Comparison of ENCODE assay signal across 27 mouse cellular contexts in genomic region chr15:12318451-12318850, GRCm38 (mm10). TPM values are rescaled to one million over a fixed set of nuclear protein-coding genes. Genes with fewer than 3 reads are reported as not detected.
"Had no signal": no experiment of that assay in that cellular context is flagged by ENCODE, and none has a peak within 500 bp of the region (broad histone marks: within the 10 kb centered on the region; RNA-seq: fewer than 3 reads in every experiment).

No protein-coding gene starts in this region.

- H3K27me3 ChIP-seq: heart, embryonic 12.5 days; kidney, embryonic 15.5 days had no signal

- DNase-seq: gastrocnemius, postnatal 14 days; gastrocnemius, postnatal 36 days; heart, postnatal 10 days; heart, postnatal 36 days; kidney, adult 11 months; kidney, adult 2 months; kidney, adult 9 months; kidney, postnatal 14 days; kidney, postnatal 36 days; layer of hippocampus, adult 9-11 months; layer of hippocampus, postnatal 36 days; left cerebral cortex, postnatal 4 days had no signal

- H3K36me3 ChIP-seq: heart, embryonic 10.5 days; heart, embryonic 12.5 days; hindbrain, embryonic 13.5 days; hindbrain, embryonic 15.5 days; kidney, embryonic 15.5 days; limb, embryonic 13.5 days; limb, embryonic 15.5 days had no signal

- ATAC-seq: hindbrain, postnatal 0 days; intestine, embryonic 16.5 days had no signal

- H3K9ac ChIP-seq: heart, embryonic 12.5 days; hindbrain, embryonic 13.5 days; hindbrain, embryonic 15.5 days; kidney, embryonic 15.5 days; limb, embryonic 13.5 days; limb, embryonic 15.5 days; liver, embryonic 14.5 days had no signal

- H3K4me1 ChIP-seq: limb, embryonic 15.5 days had no signal

- H3K9me3 ChIP-seq: heart, embryonic 10.5 days; heart, embryonic 12.5 days; hindbrain, embryonic 13.5 days; hindbrain, embryonic 15.5 days; kidney, embryonic 15.5 days; limb, embryonic 13.5 days; limb, embryonic 15.5 days had no signal

- H3K4me2 ChIP-seq: heart, embryonic 12.5 days; hindbrain, embryonic 13.5 days; hindbrain, embryonic 15.5 days; kidney, embryonic 15.5 days; limb, embryonic 13.5 days; limb, embryonic 15.5 days had no signal

- H3K27ac ChIP-seq: heart, embryonic 10.5 days; hindbrain, embryonic 13.5 days; hindbrain, embryonic 15.5 days; hindbrain, postnatal 0 days; kidney, embryonic 15.5 days; kidney, postnatal 0 days; limb, embryonic 13.5 days; limb, embryonic 15.5 days; liver, embryonic 14.5 days had no signal

- H3K4me3 ChIP-seq: heart, embryonic 10.5 days; heart, embryonic 12.5 days; hindbrain, embryonic 13.5 days; hindbrain, embryonic 15.5 days; kidney, embryonic 15.5 days; limb, embryonic 13.5 days; limb, embryonic 15.5 days had no signal

RNA-seq across cellular contexts. Expression of gene 1810049J17Rik, which starts 3.2 kb away (rescaled TPM):
- total RNA-seq: gastrocnemius, postnatal 14 days; gastrocnemius, postnatal 36 days; hematopoietic stem cell, adult 5-6 weeks; hindbrain, postnatal 0 days; left cerebral cortex, postnatal 4 days; liver, adult 2 months had no signal
- polyA plus RNA-seq: heart, embryonic 10.5 days; hindbrain, embryonic 11.5 days; hindbrain, embryonic 13.5 days; kidney, adult 2 months; kidney, embryonic 15.5 days; large intestine, adult 2 months; liver, adult 2 months had no signal
